Mouse (Mus musculus): ENCODE results near the gene Ces1a. TPM values are rescaled to one million over a fixed set of nuclear protein-coding genes. Genes with fewer than 3 reads are reported as not detected.

The Ces1a gene
- total RNA-seq (2023) = not detected in 4 replicates

GRCm38 (mm10) chr8:93048092-93048491 is at the start of gene Ces1a:
Gene Ces1a, minus strand, starts transcription at chr8:93048192.

DNA sequence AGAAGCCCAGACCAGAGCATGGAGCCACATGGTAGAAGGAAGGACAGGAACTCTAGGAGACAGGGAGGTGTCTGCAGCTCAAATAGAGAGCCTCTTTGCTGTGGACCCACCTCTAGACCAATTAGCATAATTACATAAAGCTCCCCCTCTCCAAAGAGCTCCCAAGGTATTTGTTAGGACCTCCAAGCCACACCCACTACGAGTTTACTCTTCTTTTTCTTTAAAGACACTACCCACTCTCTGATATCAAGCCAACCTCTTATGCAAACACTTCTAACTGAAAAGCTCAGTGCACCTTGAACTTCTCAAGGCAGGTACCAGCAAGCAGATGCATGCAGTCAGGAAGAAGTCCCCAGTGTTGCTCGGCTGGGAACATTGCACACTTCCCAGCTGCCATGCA is 31.9 kb upstream of the Ces1a start, which contains the start of gene Ces1b:
Gene Ces1b, minus strand, starts transcription at position 131 of the 400 bp plus-strand sequence.

Other genes with a start within 250 kb of the Ces1a start
- not detected in 4 replicates for gene Mmp2, start 220.9 kb downstream of the Ces1a start, total RNA-seq (2023)
- gene Lpcat2, start 192.9 kb downstream of the Ces1a start, total RNA-seq (2023) = 10.6 to 15.8 TPM (median 11.5 TPM) in 4 replicates
- 1.2 to 1.8 TPM (median 1.5 TPM) in 4 replicates for gene Capns2, start 146.8 kb downstream of the Ces1a start, total RNA-seq (2023)
- gene Slc6a2, start 88.1 kb downstream of the Ces1a start, total RNA-seq (2023) = not detected in 4 replicates
- not detected in 4 replicates for gene Ces1b, start 31.8 kb upstream of the Ces1a start, total RNA-seq (2023)
- gene Ces1c, start 83.1 kb upstream of the Ces1a start, total RNA-seq (2023) = not detected in 4 replicates
- gene Ces1d, start 149.6 kb upstream of the Ces1a start, total RNA-seq (2023) = not detected in 4 replicates
- gene Ces1e, start 181.4 kb upstream of the Ces1a start, total RNA-seq (2023) = not detected in 4 replicates
- gene Ces1f, start 231.6 kb upstream of the Ces1a start, total RNA-seq (2023) = not detected in 4 replicates

Measured in B cell, adult 62 days (primary cell).